Mouse (Mus musculus) adrenal gland, postnatal 14 days (tissue): ENCODE results near the gene Khsrp. TPM values are rescaled to one million over a fixed set of nuclear protein-coding genes. Genes with fewer than 3 reads are reported as not detected.

Experiments used
- DNase-seq: peaks from one replicate; pipeline ENCODE4 v3.0.0; 2021; ENCODE audit warnings: mixed read lengths
- total RNA-seq: library from RNA; stranded (reverse); gene quantifications from 2 replicates; pipeline ENCODE4 v1.2.3, GENCODE M21; 2021

Khsrp gene
- total RNA-seq, 1 experiment from 2014 or later = 90.2 TPM

GRCm38 (mm10) chr17:57031661-57032420 lies 519 bp upstream of the Khsrp start:
- DNase-seq = peak; percentile 99

- DNase-seq = peak; percentile 52
Measured at GRCm38 (mm10) chr17:57029691-57030090, 1.6 kb downstream of the Khsrp start.

GRCm38 (mm10) chr17:57027471-57027870 lies 3.9 kb downstream of the Khsrp start:
- no peak for DNase-seq

GRCm38 (mm10) chr17:57020960-57021359 lies 10.4 kb downstream of the Khsrp start:
- DNase-seq = no peak

GRCm38 (mm10) chr17:57019693-57020092 lies 11.6 kb downstream of the Khsrp start:
- no peak for DNase-seq

- DNase-seq = no peak
Measured at GRCm38 (mm10) chr17:57012245-57012795, 19.0 kb downstream of the Khsrp start.

GRCm38 (mm10) chr17:57011236-57012141 lies 19.8 kb downstream of the Khsrp start, which contains the start of the genes Gtf2f1 and Gm17949:
Gtf2f1 (minus strand) TSS chr17:57011288.
Gm17949 (plus strand) TSS chr17:57011469.
- peak; percentile 96 for DNase-seq

GRCm38 (mm10) chr17:57010911-57011235 lies 20.4 kb downstream of the Khsrp start:
- DNase-seq = peak; percentile 40

GRCm38 (mm10) chr17:57007137-57007905 lies 24.0 kb downstream of the Khsrp start:
- DNase-seq = peak; percentile 33

GRCm38 (mm10) chr17:57003994-57004393 lies 27.3 kb downstream of the Khsrp start:
- DNase-seq = no peak

GRCm38 (mm10) chr17:57001228-57001627 lies 30.1 kb downstream of the Khsrp start:
- peak; percentile 29 for DNase-seq

- peak; percentile 46 for DNase-seq
Measured at GRCm38 (mm10) chr17:56999968-57000609, 31.2 kb downstream of the Khsrp start, which contains the start of gene Pspn. Pspn (minus strand) TSS chr17:57000018.

GRCm38 (mm10) chr17:56999414-56999813 lies 31.9 kb downstream of the Khsrp start:
- peak; percentile 63 for DNase-seq

- peak; percentile 98 for DNase-seq
Measured at GRCm38 (mm10) chr17:56997029-56997667, 34.2 kb downstream of the Khsrp start, which contains the start of gene Alkbh7. Alkbh7 (plus strand) TSS chr17:56997339.

GRCm38 (mm10) chr17:56996506-56996905 lies 34.8 kb downstream of the Khsrp start:
- peak; percentile 33 for DNase-seq

GRCm38 (mm10) chr17:56995046-56995445 lies 36.3 kb downstream of the Khsrp start:
- peak; percentile 57 for DNase-seq

- DNase-seq = no peak
Measured at GRCm38 (mm10) chr17:56990966-56991365, 40.4 kb downstream of the Khsrp start.

GRCm38 (mm10) chr17:56990115-56990746 lies 41.1 kb downstream of the Khsrp start, which contains the start of gene Clpp:
Clpp (plus strand) TSS chr17:56990305.
- DNase-seq = peak; percentile 95

- DNase-seq = peak; percentile 80
Measured at GRCm38 (mm10) chr17:56989467-56990114, 41.7 kb downstream of the Khsrp start.
